Mouse (Mus musculus) lung, adult 10 weeks (tissue): ENCODE data around the gene Ppcs. TPM values are rescaled to one million over a fixed set of nuclear protein-coding genes. Genes with fewer than 3 reads are reported as not detected.

ENCODE experiments used
- polyA plus RNA-seq: library from polyadenylated mRNA; stranded (reverse); fragments of 350-450 nt; fragmentation: Illumina TruSeq; extraction: RNeasy Lipid Tissue Mini Kit (QIAGEN cat#74804); gene quantifications from one replicate; pipeline ENCODE4 v1.2.3, GENCODE M21; 2014; ENCODE audit warnings: low read depth, low replicate concordance; ENCODE audit not compliant: insufficient read depth

The Ppcs gene
- 13.9 TPM for polyA plus RNA-seq

DNA sequence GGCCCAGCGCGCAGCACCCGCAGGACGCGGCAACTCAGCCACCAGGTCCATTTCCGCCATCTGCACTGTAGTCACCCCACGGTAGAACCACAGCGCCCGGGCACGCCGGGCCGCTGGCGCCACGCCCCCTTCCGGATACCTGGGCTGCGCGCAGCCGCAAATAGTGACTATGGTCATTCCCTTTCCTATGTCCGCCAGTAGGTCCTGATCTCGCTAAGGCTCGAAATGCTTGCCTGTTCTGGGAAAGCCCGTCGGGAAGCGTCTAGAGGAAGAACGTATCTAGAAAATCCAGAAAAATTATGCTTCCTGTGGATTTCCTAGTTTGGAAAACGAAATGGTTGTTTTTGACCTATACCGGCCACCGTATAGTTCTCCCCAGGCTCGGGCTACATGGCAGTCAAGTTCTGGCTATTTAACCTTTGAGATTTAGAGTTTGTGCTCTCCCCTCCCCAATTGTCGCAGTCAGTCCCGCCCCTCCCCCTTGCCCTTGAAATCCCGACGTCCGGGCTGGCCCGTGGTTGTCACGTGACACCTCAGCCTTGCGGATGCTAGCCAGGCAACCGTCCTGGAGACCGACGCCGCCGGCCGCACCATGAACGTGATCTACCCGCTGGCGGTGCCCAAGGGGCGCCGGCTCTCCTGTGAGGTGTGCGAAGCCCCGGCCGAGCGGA is at the start of gene Ppcs, which contains the start of gene Zmynd12:
Gene Ppcs (minus strand): TSS at position 127 of the 671 bp plus-strand sequence.
Gene Zmynd12 (plus strand): TSS at position 521 of the 671 bp plus-strand sequence.

DNA sequence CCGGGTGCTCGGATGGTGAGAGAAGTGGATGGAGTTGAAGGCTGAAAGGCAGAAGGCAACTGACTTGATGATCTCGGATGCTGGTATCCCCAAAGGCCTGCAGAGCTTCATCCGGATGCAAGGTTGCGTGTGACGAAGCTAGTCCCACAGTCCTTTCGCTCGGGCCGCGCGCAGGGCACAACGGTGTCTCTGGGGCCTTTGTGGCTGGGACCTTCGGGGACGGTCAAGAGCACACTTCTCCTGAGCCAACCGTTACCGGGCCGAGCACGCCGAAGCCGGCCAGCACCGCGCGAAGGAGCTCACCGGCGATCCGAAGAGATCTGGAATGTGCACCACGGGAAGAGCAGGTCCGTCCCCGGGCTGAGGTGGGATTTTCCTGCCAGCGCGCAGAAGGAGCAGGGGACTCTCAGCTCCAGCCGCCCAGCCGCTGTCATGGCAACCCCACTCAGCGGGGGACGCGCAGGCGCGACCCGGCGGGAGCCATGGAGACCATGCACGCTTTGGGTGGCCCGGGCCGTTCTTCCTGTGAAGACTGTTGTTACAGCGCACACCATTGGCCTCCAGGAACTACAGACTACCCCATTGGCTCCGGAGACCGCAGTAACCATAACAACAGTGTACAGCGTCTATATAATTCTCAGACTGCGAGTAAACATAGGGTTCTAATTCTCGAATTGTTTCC is 7.0 kb downstream of the Ppcs start, which contains the start of gene Ccdc30:
Gene Ccdc30 (minus strand): TSS at position 450 of the 682 bp plus-strand sequence.

Other genes with a start within 250 kb of the Ppcs start
- gene Zfp691, start 248.2 kb downstream of the Ppcs start, polyA plus RNA-seq = 3.8 TPM
- gene Ermap, start 232.4 kb downstream of the Ppcs start, polyA plus RNA-seq = 0.07 TPM
- 55.4 TPM for gene Svbp, start 227.1 kb downstream of the Ppcs start, polyA plus RNA-seq
- 0.32 TPM for gene Tmem269, start 204.2 kb downstream of the Ppcs start, polyA plus RNA-seq
- gene AU022252, start 189.7 kb downstream of the Ppcs start, polyA plus RNA-seq = 8.3 TPM
- gene P3h1, start 189.5 kb downstream of the Ppcs start, polyA plus RNA-seq = 10.2 TPM
- gene Cldn19, start 167.0 kb downstream of the Ppcs start, polyA plus RNA-seq = 0.19 TPM
- gene Ybx1, start 127.8 kb downstream of the Ppcs start, polyA plus RNA-seq = 519 TPM
- 27.0 TPM for gene Ppih, start 101.9 kb downstream of the Ppcs start, polyA plus RNA-seq
- gene Ccdc30, start 6.9 kb downstream of the Ppcs start, polyA plus RNA-seq = 6.5 TPM
- gene Zmynd12, start 394 bp upstream of the Ppcs start, polyA plus RNA-seq = 3.1 TPM
- gene Rimkla, start 70.2 kb upstream of the Ppcs start, polyA plus RNA-seq = not detected
- gene Foxj3, start 114.6 kb upstream of the Ppcs start, polyA plus RNA-seq = 9.1 TPM
- gene Frg2f1, start 117.1 kb upstream of the Ppcs start, polyA plus RNA-seq = 4.3 TPM
- gene Guca2a, start 215.3 kb upstream of the Ppcs start, polyA plus RNA-seq = not detected
- not detected for gene Guca2b, start 236.5 kb upstream of the Ppcs start, polyA plus RNA-seq